Mouse (Mus musculus) frontal cortex, postnatal 36 days (tissue): Measurements from ENCODE around the gene Atp5s.

Experiments used
- DNase-seq, 2 experiments: peaks; one replicate each; pipeline ENCODE4 v3.0.0; 2022; ENCODE audit warnings: low spot score in 2 of 2

Atp5s gene

DNA sequence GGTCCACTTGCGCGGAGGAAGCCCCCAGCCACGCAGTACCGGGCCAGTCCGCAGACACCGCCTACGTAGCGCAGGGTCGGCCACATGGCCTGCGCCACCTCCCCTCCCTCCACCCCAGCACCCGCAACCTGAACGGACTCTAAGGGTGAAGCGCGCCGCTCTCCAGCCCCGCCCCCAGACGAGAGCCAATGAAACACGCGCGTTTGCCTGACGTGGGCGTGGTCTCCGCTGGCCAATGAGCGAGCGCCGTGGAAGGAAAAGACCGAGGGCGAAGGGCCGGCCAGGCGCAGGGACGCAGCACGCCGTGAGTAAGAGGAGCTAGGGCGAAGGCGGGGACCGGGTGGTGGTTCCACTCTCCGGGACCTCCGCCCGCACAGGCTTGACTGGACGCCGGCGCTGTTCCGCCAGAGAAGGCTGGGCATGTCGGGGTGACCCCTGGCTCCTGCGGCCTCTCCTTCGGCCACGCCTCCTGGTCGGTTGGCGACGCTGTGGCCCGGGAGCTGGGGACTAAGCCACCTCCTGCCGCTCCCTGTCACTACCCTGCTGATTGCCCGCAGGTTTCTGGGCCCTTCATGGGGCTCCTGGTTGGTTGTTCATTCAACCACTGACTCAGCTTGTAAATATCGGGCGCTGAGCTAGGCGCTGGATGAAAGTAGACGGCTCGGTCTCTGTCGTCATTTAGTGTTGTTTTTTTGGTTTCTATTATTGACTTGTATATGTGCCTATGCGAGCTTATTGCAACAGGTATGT, at the start of gene Atp5s, which contains the start of gene L2hgdh:
Gene Atp5s (plus strand): TSS at position 240 of the 750 bp plus-strand sequence.
Gene L2hgdh (minus strand): TSS at position 163 of the 750 bp plus-strand sequence.
- peak; percentile 95 to 96 for DNase-seq

- DNase-seq = no peak
Measured at GRCm38 (mm10) chr12:69676157-69676556, 48.6 kb upstream of the Atp5s start.

GRCm38 (mm10) chr12:69680635-69681565, 43.9 kb upstream of the Atp5s start:
- DNase-seq = peak; percentile 37 to 48

DNA sequence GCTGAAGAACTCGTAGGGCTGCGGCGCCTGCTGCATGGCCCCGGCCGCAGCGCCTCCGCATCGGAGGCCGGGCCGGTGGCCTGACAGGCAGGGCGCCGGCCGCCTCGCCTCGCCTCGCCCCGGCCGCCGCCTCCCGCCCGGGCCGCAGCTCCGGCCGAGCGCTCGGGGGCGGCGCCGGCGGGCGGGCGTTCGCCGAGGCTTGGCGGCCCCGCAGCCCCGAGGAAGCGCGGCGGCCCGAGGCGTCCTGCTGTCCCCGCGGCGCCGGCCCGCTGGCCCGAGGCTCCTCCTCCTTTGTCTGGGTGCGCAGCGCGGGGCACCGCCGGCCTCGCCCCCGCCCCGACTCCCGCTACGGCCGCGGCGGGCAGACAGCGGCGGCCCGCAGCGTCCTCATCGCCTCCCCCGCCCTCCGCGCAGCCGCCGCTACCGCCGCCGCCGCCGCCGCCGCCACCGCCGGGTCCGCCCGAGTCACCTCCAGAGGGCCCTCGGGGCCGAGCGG, 43.1 kb upstream of the Atp5s start, which contains the start of gene Sos2:
Gene Sos2 (minus strand): TSS at position 287 of the 496 bp plus-strand sequence.
- DNase-seq = peak; percentile 41 to 42

DNA sequence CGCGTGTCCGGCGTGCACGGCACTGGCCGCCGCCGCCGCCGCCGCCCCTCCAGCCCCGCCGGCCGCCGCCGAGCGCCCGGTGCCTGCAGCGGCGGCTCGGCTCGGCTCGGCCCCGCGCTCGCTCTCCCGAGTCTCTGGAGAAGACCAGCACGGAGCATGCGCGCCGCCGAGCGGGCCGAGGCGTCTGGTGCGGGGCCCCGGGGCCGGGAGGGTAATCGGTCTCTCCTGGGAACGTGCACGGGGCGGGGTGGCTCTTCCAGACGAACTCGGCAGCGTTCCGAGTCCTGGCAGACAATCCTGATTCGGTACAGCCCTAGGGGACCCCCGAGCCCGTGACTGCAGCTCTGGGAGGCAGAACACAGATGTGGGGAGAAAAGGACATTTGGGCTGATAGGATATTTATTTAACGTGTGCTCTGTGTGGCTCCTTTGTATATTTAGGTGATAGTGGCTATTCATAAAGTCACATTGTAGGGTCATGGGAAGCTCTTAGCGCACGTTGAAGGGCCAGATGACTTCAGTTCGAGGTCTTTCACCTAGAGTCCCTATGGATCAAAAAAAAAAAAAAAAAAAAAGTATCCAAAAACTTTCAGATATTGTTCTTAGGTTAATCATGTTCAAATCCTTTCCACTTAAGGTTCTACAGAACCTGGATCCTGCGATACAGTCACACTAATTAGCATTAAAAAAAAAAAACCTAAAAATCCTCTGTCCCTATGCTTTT, 42.5 kb upstream of the Atp5s start:
- DNase-seq = peak; percentile 69 to 79

GRCm38 (mm10) chr12:69682788-69683419, 41.8 kb upstream of the Atp5s start:
- DNase-seq = no peak

- DNase-seq = peak; percentile 51 to 65
Measured at GRCm38 (mm10) chr12:69683537-69683936, 41.2 kb upstream of the Atp5s start.

GRCm38 (mm10) chr12:69688368-69688767, 36.4 kb upstream of the Atp5s start:
- DNase-seq = no peak

DNA sequence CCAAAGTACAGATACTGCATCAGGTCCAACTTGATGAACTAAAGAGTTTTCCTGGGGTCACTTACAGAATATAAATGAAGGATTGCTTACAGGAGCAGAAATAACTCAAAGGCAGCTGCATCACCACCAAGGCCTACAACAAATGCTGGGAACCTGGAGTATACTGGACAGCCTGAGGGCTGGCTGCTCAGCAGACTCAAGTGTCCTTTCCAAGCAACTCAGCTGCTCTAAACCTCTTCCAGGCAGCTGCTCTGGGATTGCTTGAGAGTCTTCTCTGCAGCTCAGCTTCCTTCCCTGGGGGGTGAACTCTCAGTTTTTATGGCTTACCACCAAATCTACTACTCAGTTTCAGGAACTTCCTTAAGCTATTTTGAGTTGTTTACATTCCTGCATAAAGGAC, 35.7 kb upstream of the Atp5s start:
- no peak for DNase-seq

DNA sequence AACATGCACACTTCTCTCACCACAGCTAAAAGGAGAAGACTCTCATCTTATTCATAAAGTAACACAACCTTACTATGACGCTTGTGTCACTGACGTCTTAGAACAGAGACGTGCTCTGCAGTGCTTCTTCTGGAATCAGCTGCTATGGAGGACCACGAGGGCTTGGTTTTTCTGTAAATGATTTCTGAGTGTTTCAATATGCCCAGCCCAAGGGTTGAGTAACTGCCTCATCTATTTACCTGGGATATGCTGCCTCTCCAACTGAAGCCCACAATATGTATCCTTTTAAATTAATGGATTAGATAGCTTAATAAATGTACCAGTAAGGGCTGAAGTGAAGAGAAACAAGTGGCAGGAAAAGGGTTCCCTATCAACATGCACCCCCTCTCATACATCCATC, 34.0 kb upstream of the Atp5s start:
- DNase-seq = no peak

- no peak for DNase-seq
Measured at GRCm38 (mm10) chr12:69693471-69693870, 31.3 kb upstream of the Atp5s start.

DNA sequence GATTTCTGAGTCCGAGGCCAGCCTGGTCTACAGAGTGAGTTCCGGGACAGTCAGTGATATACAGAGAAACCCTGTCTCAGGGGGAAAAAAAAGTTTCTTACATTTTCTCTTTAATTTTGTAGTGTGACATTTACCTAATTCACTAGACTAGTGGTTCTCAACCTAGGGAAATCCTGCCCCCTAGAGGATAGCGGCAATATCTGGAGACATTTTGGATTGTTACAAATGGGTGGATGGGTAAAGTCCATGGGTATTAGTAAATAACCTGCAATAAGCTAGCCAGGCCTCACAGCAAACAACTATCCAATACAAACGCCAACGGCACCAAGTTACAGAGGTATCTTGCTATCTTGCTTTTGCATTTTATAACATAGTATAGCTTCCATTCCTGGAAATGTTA, 28.0 kb upstream of the Atp5s start:
- DNase-seq = peak; percentile 17 to 30

- DNase-seq = no peak
Measured at GRCm38 (mm10) chr12:69698352-69698751, 26.4 kb upstream of the Atp5s start.

- no peak for DNase-seq
Measured at GRCm38 (mm10) chr12:69704799-69705458, 19.8 kb upstream of the Atp5s start.

GRCm38 (mm10) chr12:69713628-69714027, 11.1 kb upstream of the Atp5s start:
- no peak for DNase-seq

DNA sequence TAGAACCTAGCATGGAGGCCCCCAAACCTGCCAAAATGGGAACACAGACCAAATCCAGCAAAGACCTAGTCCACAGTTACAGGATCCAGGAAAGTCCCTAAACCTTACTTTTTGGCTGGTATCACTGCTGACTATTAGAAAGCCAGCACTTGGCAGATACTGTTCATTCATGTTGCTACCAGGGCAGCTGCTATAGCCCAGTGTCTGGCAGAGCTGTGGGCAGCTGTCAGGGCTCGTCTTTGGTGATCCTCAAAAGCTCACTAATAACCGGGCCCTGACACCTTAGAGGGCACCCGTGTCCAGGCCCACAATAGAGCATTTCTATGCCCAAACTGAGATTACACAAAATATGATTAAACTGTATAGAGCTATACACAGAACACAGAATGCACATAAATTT, 1.9 kb upstream of the Atp5s start:
- no peak for DNase-seq

DNA sequence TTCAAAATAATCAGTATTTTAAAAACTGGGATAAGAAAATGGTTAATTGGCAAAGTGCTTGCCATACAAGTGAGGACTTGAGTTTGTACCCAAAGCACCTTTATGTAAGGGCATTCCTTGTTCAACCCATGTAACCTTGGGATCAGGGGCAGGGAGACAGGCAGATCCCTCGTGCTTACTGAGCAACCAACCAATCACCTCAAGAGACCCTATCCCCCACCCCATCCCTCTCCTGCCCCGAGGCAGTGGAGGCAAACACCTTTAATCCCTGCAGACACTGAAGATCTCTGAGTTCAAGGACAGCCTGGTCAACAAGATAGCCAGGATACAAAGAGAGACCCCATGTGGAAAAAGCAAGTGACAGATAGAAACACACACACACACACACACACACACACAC, 1.4 kb upstream of the Atp5s start:
- no peak for DNase-seq

GRCm38 (mm10) chr12:69724018-69724710, 586 bp upstream of the Atp5s start:
- DNase-seq = no peak

GRCm38 (mm10) chr12:69729246-69729645, 4.5 kb downstream of the Atp5s start:
- DNase-seq = no peak

- DNase-seq = no peak
Measured at GRCm38 (mm10) chr12:69730306-69730705, 5.6 kb downstream of the Atp5s start.
